Mouse (Mus musculus) spleen, adult 2 months (tissue): ENCODE measurements around the gene Slc22a17.

Source experiments
- CTCF ChIP-seq: fragments of 200-500 bp; IDR thresholded peaks from 2 replicates; pipeline ENCODE4 v1.5.1; 2011; ENCODE audit warnings: mild to moderate bottlenecking, inconsistent platforms; ENCODE audit not compliant: insufficient read depth, insufficient read length, insufficient replicate concordance; ENCODE audit errors: extremely low read depth
- POLR2A ChIP-seq: fragments of 200-500 bp; IDR thresholded peaks from 2 replicates; pipeline ENCODE4 v1.6.1; 2011; ENCODE audit warnings: low read depth, low read length, inconsistent platforms

DNA sequence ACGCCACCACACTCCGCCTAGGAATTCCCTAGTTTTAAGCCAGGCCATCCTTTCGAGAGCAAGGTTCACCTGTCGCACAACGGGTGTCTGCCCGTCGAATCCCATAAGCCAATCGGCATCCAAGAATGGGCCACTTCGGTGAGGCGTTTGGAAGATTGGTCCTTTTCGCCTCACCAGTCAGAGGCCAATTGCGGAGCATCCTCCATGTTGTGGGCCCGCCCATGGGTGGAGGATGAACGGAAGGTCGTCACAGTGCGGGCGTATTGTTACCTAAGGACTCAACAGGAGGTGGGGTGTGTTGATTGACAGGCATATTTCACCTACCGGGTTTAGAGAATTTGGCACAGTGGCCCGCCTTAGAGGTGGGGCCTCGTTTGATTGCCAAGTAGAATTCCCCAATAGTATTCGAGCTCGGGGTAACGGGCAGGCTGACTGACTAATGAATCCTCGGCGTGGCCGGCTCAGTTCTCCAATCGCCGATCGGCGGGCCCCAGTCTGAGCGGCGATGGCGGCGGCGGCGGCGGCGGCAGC is 19.2 kb downstream of the Slc22a17 start:
- TF ChIP-seq POLR2A (peak; percentile 76), CTCF (no peak)
